Mouse (Mus musculus) frontal cortex, postnatal 25 days (tissue): ENCODE data around the gene Nmur1.

Experiments used
- DNase-seq, 2 experiments: peaks; one replicate each; pipeline ENCODE4 v3.0.0; 2022; ENCODE audit warnings: low spot score in 2 of 2

Nmur1 gene

GRCm38 (mm10) chr1:86409476-86409875 lies 16.6 kb downstream of the Nmur1 start:
- DNase-seq = no peak

- DNase-seq = no peak
These were observed 17.5 kb downstream of the Nmur1 start for GRCm38 (mm10) chr1:86408515-86408914.

GRCm38 (mm10) chr1:86406914-86407313 lies 19.1 kb downstream of the Nmur1 start:
- no peak for DNase-seq

GRCm38 (mm10) chr1:86406313-86406712 lies 19.7 kb downstream of the Nmur1 start:
- no peak for DNase-seq

GRCm38 (mm10) chr1:86404834-86405233 lies 21.2 kb downstream of the Nmur1 start:
- DNase-seq = no peak

- DNase-seq = no peak
These were observed 25.8 kb downstream of the Nmur1 start for GRCm38 (mm10) chr1:86400096-86400754.

- DNase-seq = no peak
These were observed 26.7 kb downstream of the Nmur1 start for GRCm38 (mm10) chr1:86399322-86399721.

- DNase-seq = no peak
These were observed 27.8 kb downstream of the Nmur1 start for GRCm38 (mm10) chr1:86398222-86398621.

- DNase-seq = no peak
These were observed 28.4 kb downstream of the Nmur1 start for GRCm38 (mm10) chr1:86397621-86398020.

GRCm38 (mm10) chr1:86395897-86396296 lies 30.1 kb downstream of the Nmur1 start:
- DNase-seq = no peak

GRCm38 (mm10) chr1:86394246-86394645 lies 31.8 kb downstream of the Nmur1 start:
- DNase-seq = no peak

- no peak for DNase-seq
These were observed 32.8 kb downstream of the Nmur1 start for GRCm38 (mm10) chr1:86393219-86393618.

GRCm38 (mm10) chr1:86391425-86391824 lies 34.6 kb downstream of the Nmur1 start:
- no peak for DNase-seq

- peak; percentile 62 to 66 for DNase-seq
These were observed 36.8 kb downstream of the Nmur1 start for GRCm38 (mm10) chr1:86389230-86389629.

- DNase-seq = peak; percentile 19 to 26
These were observed 45.0 kb downstream of the Nmur1 start for GRCm38 (mm10) chr1:86381027-86381426.

GRCm38 (mm10) chr1:86379161-86379569 lies 46.9 kb downstream of the Nmur1 start:
- peak in 1 of 2 experiments; percentile 28 for DNase-seq

GRCm38 (mm10) chr1:86378662-86379061 lies 47.4 kb downstream of the Nmur1 start:
- DNase-seq = no peak

- DNase-seq = no peak
These were observed 49.7 kb downstream of the Nmur1 start for GRCm38 (mm10) chr1:86376354-86376753.

GRCm38 (mm10) chr1:86371997-86372396 lies 54.0 kb downstream of the Nmur1 start:
- DNase-seq = peak in 1 of 2 experiments; percentile 46

GRCm38 (mm10) chr1:86368086-86368485 lies 57.9 kb downstream of the Nmur1 start:
- no peak for DNase-seq

- DNase-seq = no peak
These were observed 62.4 kb downstream of the Nmur1 start for GRCm38 (mm10) chr1:86363671-86364070.

GRCm38 (mm10) chr1:86361852-86362615 lies 64.0 kb downstream of the Nmur1 start:
- DNase-seq = no peak

GRCm38 (mm10) chr1:86360441-86360840 lies 65.6 kb downstream of the Nmur1 start:
- no peak for DNase-seq
